Mouse (Mus musculus) kidney, postnatal 10 days (tissue): ENCODE results near the gene Slc38a1.

Experiments used
- DNase-seq: peaks from one replicate; pipeline ENCODE4 v3.0.0; 2021; ENCODE audit warnings: mixed read lengths

The Slc38a1 gene

GRCm38 (mm10) chr15:96551107-96551506, 91.6 kb downstream of the Slc38a1 start:
- no peak for DNase-seq

GRCm38 (mm10) chr15:96548363-96548762, 94.3 kb downstream of the Slc38a1 start:
- no peak for DNase-seq

- DNase-seq, result peak; percentile 37
Observed at GRCm38 (mm10) chr15:96547256-96548195, 95.2 kb downstream of the Slc38a1 start.

- DNase-seq, result peak; percentile 75
Observed at GRCm38 (mm10) chr15:96543181-96543828, 99.4 kb downstream of the Slc38a1 start.

GRCm38 (mm10) chr15:96542135-96542534, 100.6 kb downstream of the Slc38a1 start:
- DNase-seq, result no peak

GRCm38 (mm10) chr15:96537272-96537671, 105.4 kb downstream of the Slc38a1 start:
- DNase-seq, result no peak

GRCm38 (mm10) chr15:96536412-96536811, 106.3 kb downstream of the Slc38a1 start:
- no peak for DNase-seq

GRCm38 (mm10) chr15:96527686-96528085, 115.0 kb downstream of the Slc38a1 start:
- DNase-seq, result no peak

GRCm38 (mm10) chr15:96524239-96524738, 118.4 kb downstream of the Slc38a1 start:
- no peak for DNase-seq
